Mouse (Mus musculus): ENCODE measurements around the gene Nlgn3. TPM values are rescaled to one million over a fixed set of nuclear protein-coding genes. Genes with fewer than 3 reads are reported as not detected.

Nlgn3 gene
- polyA plus RNA-seq, 1 experiment = 0.19 TPM

Other genes starting within 250 kb of the Nlgn3 start
- 0.04 TPM in 1 of 2 replicates, not detected in the other for gene Tex11, start 239.5 kb upstream of the Nlgn3 start, polyA plus RNA-seq (2012; rRNA removed)
- 1.0 and 3.2 TPM in 2 replicates for gene Slc7a3, start 213.1 kb upstream of the Nlgn3 start, polyA plus RNA-seq (2012; rRNA removed)
- gene Snx12, start 76.6 kb upstream of the Nlgn3 start, polyA plus RNA-seq (2012; rRNA removed) = 16.7 and 23.9 TPM in 2 replicates
- gene Foxo4, start 44.6 kb upstream of the Nlgn3 start, polyA plus RNA-seq (2012; rRNA removed) = 28.9 and 32.0 TPM in 2 replicates
- gene Gm614, start 35.2 kb upstream of the Nlgn3 start, polyA plus RNA-seq (2012; rRNA removed) = 0.43 and 0.80 TPM in 2 replicates
- gene Il2rg, start 30.9 kb upstream of the Nlgn3 start, polyA plus RNA-seq (2012; rRNA removed) = 7.3 TPM in 2 replicates
- gene Gm20489, start 30.1 kb upstream of the Nlgn3 start, polyA plus RNA-seq (2012; rRNA removed) = not detected in 2 replicates
- 67.4 and 91.2 TPM in 2 replicates for gene Med12, start 25.1 kb upstream of the Nlgn3 start, polyA plus RNA-seq (2012; rRNA removed)
- gene Gjb1, start 77.2 kb downstream of the Nlgn3 start, polyA plus RNA-seq (2012; rRNA removed) = 26.4 and 38.0 TPM in 2 replicates
- gene Zmym3, start 121.7 kb downstream of the Nlgn3 start, polyA plus RNA-seq (2012; rRNA removed) = 45.6 and 60.7 TPM in 2 replicates
- gene Nono, start 130.2 kb downstream of the Nlgn3 start, polyA plus RNA-seq (2012; rRNA removed) = 127 and 145 TPM in 2 replicates
- gene Itgb1bp2, start 149.9 kb downstream of the Nlgn3 start, polyA plus RNA-seq (2012; rRNA removed) = 0.27 and 0.57 TPM in 2 replicates
- gene Taf1, start 233.6 kb downstream of the Nlgn3 start, polyA plus RNA-seq (2012; rRNA removed) = 4.3 and 7.7 TPM in 2 replicates

Measured in gonadal fat pad, adult 2 months (tissue).